Mouse (Mus musculus): ENCODE measurements around the gene Rilpl1. TPM values are rescaled to one million over a fixed set of nuclear protein-coding genes. Genes with fewer than 3 reads are reported as not detected.

The Rilpl1 gene
- 1 to 10 TPM; 4.3 to 5.5 TPM for polyA plus RNA-seq (2017; shearing (Covaris generic))

DNA sequence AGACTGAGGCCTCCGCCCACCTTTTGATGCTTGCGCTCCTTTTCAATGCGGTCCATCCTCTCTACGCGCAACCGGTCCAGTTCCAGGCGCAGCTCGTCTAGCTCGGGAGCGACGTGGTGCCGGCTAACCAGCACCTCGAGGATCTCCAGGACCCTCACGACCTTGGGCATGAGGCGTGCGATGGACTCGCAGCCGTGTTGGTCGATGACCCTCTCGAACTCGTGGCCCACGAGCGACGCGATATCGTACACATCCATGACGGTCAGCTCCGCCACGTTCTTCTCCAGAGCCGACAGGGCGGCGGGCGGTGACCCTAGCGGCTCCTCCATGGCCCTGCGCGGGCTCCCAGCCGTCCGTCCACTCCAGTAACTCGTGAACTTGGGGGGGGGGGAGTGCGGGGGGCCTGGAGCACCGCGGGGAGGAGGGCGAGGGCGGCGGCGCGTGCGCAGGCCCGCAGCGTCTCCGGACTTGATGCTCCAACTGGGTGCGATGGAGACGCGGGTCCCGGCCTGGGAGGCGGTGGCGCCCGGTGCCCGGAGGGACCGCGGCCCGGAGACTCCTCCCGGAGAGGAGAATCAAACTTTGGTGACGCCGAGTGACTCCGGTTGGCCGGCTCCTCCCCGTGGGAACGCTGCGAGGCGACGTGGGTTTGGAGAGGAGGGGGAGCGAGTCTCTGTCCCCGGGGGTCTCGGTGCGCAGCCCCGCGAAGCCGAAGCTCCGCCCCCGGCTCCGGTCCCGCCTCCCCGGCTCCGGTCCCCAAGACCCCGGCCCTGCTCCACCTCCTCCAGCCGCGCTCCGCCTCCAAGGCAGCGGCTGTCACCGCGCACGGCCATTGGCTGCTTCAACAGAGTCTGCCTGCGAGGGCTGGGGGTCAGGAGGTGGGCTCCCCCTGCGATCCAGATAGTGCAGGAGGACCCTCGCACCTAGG, at the start of gene Rilpl1:
Rilpl1 (minus strand) TSS at position 737 of the 928 bp plus-strand sequence.

DNA sequence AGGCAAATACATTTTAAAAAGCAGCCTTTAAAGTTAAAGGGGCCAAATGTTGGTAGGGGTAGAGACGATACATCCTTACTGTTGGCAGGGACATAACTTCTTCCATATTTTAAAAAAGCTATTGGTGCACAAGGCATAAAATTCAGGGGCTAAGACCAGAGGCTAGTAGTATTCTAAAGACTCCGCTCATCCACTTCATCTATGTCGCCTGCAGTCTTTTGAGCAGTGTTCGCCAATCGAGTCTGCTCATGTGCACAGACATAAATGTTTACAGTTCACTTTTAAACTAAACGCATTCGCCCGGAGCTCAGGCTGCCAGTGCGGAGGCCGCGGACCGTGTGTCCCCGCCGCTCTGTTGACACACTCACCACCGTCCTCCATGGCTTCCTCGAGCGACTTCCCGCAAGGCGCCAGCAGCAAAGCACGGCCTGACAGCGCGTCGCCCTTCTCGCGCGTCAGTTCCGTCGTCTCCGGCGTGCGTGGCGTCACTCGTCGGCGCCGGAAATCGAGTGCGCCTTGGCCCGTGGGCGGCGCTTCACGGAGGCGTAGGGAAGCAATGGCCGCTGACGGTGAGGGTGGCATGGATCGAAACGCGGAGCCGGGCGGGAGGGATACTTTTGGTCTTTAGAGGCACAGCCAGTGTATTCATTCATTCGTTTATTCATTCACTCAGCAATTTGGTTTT, 47.6 kb upstream of the Rilpl1 start, which contains the start of the genes Eif2b1 and Gtf2h3:
Eif2b1 (minus strand) TSS at position 499 of the 685 bp plus-strand sequence.
Gtf2h3 (plus strand) TSS at position 508 of the 685 bp plus-strand sequence.

DNA sequence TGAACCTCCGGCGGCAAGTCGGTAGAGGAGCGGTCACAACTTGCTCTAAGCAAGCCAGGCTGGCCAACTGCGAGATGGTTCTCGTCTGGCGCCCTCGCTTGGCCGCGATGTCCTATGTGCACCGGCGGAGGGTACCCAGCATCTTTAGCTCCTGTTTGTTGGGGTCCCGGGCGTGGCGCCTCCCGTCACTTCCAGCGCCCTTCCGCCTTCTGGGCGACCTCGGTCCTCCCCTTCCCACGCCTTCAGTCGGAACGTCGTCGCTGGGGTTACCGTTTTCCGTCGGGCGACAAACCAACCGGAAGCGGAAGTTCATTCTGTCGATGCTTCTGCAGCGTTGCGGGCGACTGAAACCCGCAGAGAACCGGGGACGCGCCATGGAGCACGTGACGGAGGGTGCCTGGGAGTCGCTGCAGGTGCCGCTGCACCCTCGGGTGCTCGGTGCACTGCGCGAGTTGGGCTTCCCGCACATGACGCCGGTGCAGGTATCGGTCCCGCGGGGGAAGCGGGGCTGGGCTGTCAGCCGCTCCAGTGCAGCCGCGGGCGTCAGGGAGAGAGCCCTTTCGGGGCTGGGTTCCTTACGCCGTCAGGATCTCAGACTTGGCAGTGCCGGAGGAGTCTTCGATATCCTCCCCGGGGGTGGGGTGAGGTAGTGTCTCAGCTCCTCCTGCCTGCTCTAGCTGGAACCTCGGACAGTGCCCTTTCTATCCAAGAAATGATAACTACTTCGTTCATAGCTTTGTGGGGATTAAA, 21.5 kb upstream of the Rilpl1 start, which contains the start of gene Ddx55:
Ddx55 (plus strand) TSS at position 307 of the 750 bp plus-strand sequence.

DNA sequence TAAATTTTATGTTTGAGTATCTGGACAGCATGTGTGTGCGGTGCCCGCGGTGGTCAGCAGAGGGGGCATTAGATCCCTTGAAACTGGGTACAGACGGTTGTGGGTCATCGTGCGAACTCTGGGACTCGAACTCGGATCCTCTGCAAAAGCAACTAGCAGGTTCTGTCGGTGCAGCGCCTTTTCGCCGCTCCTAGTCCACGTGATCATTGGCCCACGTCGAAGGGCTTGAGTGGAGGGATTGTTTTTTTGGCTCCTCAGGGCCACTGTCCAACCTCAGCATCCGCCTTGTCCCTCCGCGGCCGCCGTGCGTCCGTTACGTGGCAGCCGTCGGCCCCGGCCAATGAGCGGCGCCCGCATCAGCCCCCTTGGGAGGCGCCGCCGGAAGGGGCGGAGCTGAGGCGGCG, 9.2 kb upstream of the Rilpl1 start, which contains the start of gene Tmed2:
Tmed2 (plus strand) TSS at position 313 of the 404 bp plus-strand sequence.

DNA sequence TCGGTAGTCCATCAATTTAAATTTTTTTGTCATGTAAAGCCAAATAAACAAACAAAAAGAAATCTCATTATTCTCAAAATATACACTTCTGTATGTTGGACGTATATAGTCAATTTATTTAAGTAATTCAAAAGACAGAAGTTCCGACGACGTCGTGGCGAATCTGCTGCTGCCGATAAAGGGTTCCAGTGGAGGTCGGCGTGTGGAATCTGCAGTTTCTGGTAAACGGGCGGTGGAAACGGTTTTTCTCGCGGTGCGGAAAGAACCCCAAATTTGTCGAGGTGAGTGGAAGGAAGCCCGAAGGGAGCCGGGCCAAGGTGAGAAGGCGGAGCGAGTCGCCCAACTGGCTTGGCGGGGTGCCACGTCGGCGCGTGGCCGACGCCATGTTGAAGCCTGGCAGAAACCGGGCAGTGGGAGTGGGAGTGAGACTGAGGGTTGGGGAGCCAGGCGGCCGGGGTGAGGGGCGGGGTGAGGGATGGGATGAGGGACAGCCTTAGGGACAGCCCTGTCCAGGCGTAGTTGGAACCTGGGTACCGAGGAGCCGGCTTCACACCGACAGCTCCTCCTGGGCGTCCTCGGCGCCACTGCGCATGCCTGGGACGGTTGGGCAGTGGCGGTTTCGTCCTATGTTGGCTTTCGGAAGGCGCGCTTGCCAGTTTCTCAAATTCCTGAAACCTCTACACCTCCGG, 48.1 kb downstream of the Rilpl1 start, which contains the start of gene Snrnp35:
Snrnp35 (plus strand) TSS at position 169 of the 689 bp plus-strand sequence.

Other genes with a start within 250 kb of the Rilpl1 start
- gene Mphosph9, start 203.4 kb downstream of the Rilpl1 start, polyA plus RNA-seq (2017; shearing (Covaris generic)): 10 to 100 TPM; 18.8 to 26.8 TPM
- gene 2810006K23Rik, start 203.3 kb downstream of the Rilpl1 start, polyA plus RNA-seq (2017; shearing (Covaris generic)): 10 to 100 TPM; 11.5 TPM
- 100 to 1,000 TPM; 128 to 150 TPM for gene Cdk2ap1, start 168.3 kb downstream of the Rilpl1 start, polyA plus RNA-seq (2017; shearing (Covaris generic))
- gene Sbno1, start 105.4 kb downstream of the Rilpl1 start, polyA plus RNA-seq (2017; shearing (Covaris generic)): 100 to 1,000 TPM in 1 of 2 experiments, 10 to 100 TPM in 1; 98.7 to 103 TPM
- gene Kmt5a, start 91.5 kb downstream of the Rilpl1 start, polyA plus RNA-seq (2017; shearing (Covaris generic)): 10 to 100 TPM; 68.4 to 90.9 TPM
- gene Rilpl2, start 53.0 kb downstream of the Rilpl1 start, polyA plus RNA-seq (2017; shearing (Covaris generic)): 100 to 1,000 TPM in 1 of 2 experiments, 10 to 100 TPM in 1; 60.1 to 101 TPM
- gene Snrnp35, start 48.3 kb downstream of the Rilpl1 start, polyA plus RNA-seq (2017; shearing (Covaris generic)): 1 to 10 TPM; 6.5 to 8.3 TPM
- gene Tmed2, start 9.3 kb upstream of the Rilpl1 start, polyA plus RNA-seq (2017; shearing (Covaris generic)): 100 to 1,000 TPM; 431 to 569 TPM
- 10 to 100 TPM; 20.7 to 30.6 TPM for gene Ddx55, start 21.5 kb upstream of the Rilpl1 start, polyA plus RNA-seq (2017; shearing (Covaris generic))
- gene Eif2b1, start 47.7 kb upstream of the Rilpl1 start, polyA plus RNA-seq (2017; shearing (Covaris generic)): 10 to 100 TPM; 38.8 to 44.2 TPM
- 10 to 100 TPM; 41.4 to 53.3 TPM for gene Gtf2h3, start 47.7 kb upstream of the Rilpl1 start, polyA plus RNA-seq (2017; shearing (Covaris generic))
- 10 to 100 TPM; 81.7 to 86.2 TPM for gene Atp6v0a2, start 97.2 kb upstream of the Rilpl1 start, polyA plus RNA-seq (2017; shearing (Covaris generic))
- under 1 TPM; 0.11 to 0.29 TPM for gene Dnah10, start 193.7 kb upstream of the Rilpl1 start, polyA plus RNA-seq (2017; shearing (Covaris generic))